Mouse (Mus musculus): ENCODE measurements at regions not wholly inside any gene's neighbourhood (a gene's known extent, or its start where the extent isn't known, plus 50 kb on each side); places are given as distances from the start of the nearest gene placed in this dataset.

DNA sequence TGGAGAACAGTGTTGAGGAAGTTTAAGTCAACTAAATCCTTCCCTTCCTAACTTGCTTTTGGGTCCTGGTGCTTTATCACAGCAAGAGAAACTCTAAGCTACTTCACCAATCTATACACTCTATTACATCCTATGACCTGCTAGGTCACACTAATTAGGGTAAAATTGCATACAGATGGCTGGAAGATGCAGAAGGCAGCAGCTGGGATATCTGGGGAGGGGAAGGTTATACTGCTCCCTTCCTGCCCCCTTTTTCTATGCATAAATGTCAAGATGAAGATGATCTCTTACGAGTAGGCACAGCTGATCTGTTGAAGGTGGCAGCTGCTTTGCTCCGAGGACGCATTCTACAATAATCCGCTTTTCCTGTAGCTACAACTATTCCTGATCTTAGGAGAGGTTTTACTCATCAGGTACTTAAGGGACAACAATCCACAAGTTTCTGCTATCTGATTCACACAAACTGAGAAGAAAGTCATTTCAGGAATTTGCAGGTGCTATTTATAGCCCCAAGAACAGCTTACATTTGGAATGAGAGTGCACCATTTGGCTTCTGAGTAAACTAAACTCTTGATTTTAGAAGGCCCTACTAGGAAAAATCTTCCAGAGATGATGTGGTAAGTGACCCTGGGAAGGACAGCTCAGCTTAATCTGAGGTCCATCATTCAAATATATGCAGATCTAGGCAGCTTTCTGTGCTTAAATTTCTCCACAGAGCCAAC lies 146.3 kb upstream of the Krr1 start:
- 95% methylated on average over 4 of the region's 4 CpGs for WGBS
- H3K9ac ChIP-seq (ENCODE audit: low read length) = no peak overlapping the region
- no peak overlapping the region for H3K4me2 ChIP-seq (ENCODE audit: low read length)
- no peaks in the 10 kb centered on the region for H3K27me3 ChIP-seq (replicated peaks; ENCODE audit: control insufficient read depth, insufficient read depth, low read length)
- no peaks in the 10 kb centered on the region for H3K4me1 ChIP-seq (ENCODE audit: control insufficient read depth, insufficient read depth, low read length)
- H3K9me3 ChIP-seq (replicated peaks; ENCODE audit: control insufficient read depth, low read length) = no peaks in the 10 kb centered on the region
- ATAC-seq (no peak), DNase-seq (ENCODE audit: low spot score) (no peak)
- H3K4me3 ChIP-seq (ENCODE audit: low read depth, low read length) = no peak overlapping the region
- no peak overlapping the region for H3K27ac ChIP-seq (ENCODE audit: low read depth, low read length)
- no peaks in the 10 kb centered on the region for H3K36me3 ChIP-seq (ENCODE audit: control insufficient read depth, insufficient read depth, low read length)

DNA sequence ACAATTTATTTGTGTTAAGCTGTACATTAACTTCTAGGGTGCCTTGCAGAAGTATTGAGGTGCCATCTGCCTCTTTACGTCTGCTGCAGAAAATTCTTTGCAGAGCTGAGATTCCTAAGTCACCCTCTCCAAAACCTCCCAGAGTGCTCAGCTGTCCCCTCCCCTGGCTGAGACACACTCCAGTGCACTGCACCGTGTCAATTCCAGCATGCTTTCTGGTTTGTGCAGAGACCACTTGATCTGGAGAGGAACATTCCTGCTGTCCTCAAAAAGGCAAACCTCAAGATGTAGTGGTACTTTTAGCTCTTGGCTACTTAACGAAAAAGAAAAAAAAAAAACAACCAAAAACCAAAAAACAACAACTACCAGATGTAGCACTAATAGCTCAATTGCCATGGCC lies 145.2 kb upstream of the Krr1 start:
- DNase-seq (ENCODE audit: low spot score) (no peak), ATAC-seq (no peak)
- H3K9me3 ChIP-seq (replicated peaks; ENCODE audit: control insufficient read depth, low read length) = no peaks in the 10 kb centered on the region
- no peak overlapping the region for H3K27ac ChIP-seq (ENCODE audit: low read depth, low read length)
- no peak overlapping the region for H3K4me2 ChIP-seq (ENCODE audit: low read length)
- 62% methylated on average over 3 of the region's 3 CpGs for WGBS
- H3K9ac ChIP-seq (ENCODE audit: low read length) = no peak overlapping the region
- no peaks in the 10 kb centered on the region for H3K27me3 ChIP-seq (replicated peaks; ENCODE audit: control insufficient read depth, insufficient read depth, low read length)
- H3K36me3 ChIP-seq (ENCODE audit: control insufficient read depth, insufficient read depth, low read length) = no peaks in the 10 kb centered on the region
- H3K4me1 ChIP-seq (ENCODE audit: control insufficient read depth, insufficient read depth, low read length) = no peaks in the 10 kb centered on the region
- no peak overlapping the region for H3K4me3 ChIP-seq (ENCODE audit: low read depth, low read length)

DNA sequence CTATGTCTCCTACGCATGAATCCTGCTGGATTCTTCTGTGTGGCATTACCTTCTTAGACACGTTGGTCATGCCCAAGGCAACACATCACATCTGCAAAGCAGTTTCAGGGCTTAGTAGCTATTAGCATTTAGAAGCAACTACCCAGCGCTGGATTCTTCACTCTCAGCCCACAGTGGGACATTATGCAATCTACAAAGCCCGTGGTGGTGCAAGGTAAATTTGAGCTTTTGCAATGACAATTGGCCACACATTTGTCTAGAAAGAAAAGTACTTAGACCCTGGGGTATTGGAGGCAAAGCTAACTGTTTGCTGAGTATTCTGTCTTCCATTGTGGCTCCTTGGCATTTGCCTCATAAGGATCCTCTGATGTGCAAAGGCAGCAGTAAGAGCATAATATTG lies 144.5 kb upstream of the Krr1 start:
- H3K4me2 ChIP-seq (ENCODE audit: low read length) = no peak overlapping the region
- no peaks in the 10 kb centered on the region for H3K9me3 ChIP-seq (replicated peaks; ENCODE audit: control insufficient read depth, low read length)
- no peak overlapping the region for H3K9ac ChIP-seq (ENCODE audit: low read length)
- ATAC-seq (no peak), DNase-seq (ENCODE audit: low spot score) (no peak)
- H3K4me3 ChIP-seq (ENCODE audit: low read depth, low read length) = no peak overlapping the region
- 84% methylated on average over 4 of the region's 4 CpGs for WGBS
- H3K27me3 ChIP-seq (replicated peaks; ENCODE audit: control insufficient read depth, insufficient read depth, low read length) = no peaks in the 10 kb centered on the region
- H3K27ac ChIP-seq (ENCODE audit: low read depth, low read length) = no peak overlapping the region
- H3K4me1 ChIP-seq (ENCODE audit: control insufficient read depth, insufficient read depth, low read length) = no peaks in the 10 kb centered on the region
- no peaks in the 10 kb centered on the region for H3K36me3 ChIP-seq (ENCODE audit: control insufficient read depth, insufficient read depth, low read length)

DNA sequence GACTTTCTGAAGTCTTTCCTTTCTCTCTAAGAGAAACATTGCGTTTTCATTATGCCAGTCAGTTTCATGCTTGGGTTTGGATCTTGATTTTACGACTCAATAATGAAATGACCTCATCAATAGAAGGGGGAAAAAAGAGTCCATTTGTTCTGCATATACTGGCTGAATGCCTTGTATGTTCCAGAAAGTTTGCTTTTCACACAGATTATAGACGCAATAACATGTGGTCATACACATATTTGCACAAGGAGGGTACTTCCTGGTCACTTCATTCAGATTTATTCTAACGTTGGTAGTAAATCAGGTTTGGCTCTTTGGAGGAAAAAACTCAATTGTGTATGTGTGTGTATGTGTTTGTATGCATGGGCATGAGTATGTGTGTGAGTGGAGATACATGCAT lies 143.9 kb upstream of the Krr1 start:
- 93% methylated on average over 4 of the region's 4 CpGs for WGBS
- Histone ChIP-seq H3K4me2 (ENCODE audit: low read length) (no peak overlapping the region), H3K9me3 (replicated peaks; ENCODE audit: control insufficient read depth, low read length) (no peaks in the 10 kb centered on the region), H3K9ac (ENCODE audit: low read length) (no peak overlapping the region), H3K4me3 (ENCODE audit: low read depth, low read length) (no peak overlapping the region), H3K27me3 (replicated peaks; ENCODE audit: control insufficient read depth, insufficient read depth, low read length) (no peaks in the 10 kb centered on the region), H3K36me3 (ENCODE audit: control insufficient read depth, insufficient read depth, low read length) (no peaks in the 10 kb centered on the region), H3K4me1 (ENCODE audit: control insufficient read depth, insufficient read depth, low read length) (no peaks in the 10 kb centered on the region), H3K27ac (ENCODE audit: low read depth, low read length) (no peak overlapping the region)
- DNase-seq (ENCODE audit: low spot score) = no peak
- ATAC-seq = no peak

DNA sequence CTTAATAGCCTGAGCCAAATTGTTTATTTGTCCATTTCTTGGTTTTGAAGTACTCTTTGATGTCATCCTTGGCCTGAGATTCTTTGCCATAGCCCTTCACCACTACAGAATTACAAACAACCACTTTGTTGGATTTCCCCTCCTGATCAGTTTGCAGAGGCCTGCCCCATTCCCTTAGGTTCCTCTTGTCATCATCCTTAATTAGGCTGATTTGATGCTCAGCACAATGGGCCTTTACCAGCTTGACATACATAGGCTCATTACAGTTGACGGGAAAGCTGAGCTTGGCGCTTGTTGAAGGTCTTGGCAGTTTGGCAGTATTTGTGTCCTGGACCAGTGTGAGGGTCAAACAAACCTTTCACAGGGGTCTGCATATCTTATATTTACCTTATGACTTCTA lies 143.2 kb upstream of the Krr1 start:
- WGBS = 31% methylated on average over 2 of the region's 2 CpGs
- Histone ChIP-seq H3K9me3 (replicated peaks; ENCODE audit: control insufficient read depth, low read length) (no peaks in the 10 kb centered on the region), H3K9ac (ENCODE audit: low read length) (no peak overlapping the region), H3K27ac (ENCODE audit: low read depth, low read length) (no peak overlapping the region), H3K4me2 (ENCODE audit: low read length) (no peak overlapping the region), H3K36me3 (ENCODE audit: control insufficient read depth, insufficient read depth, low read length) (no peaks in the 10 kb centered on the region), H3K27me3 (replicated peaks; ENCODE audit: control insufficient read depth, insufficient read depth, low read length) (no peaks in the 10 kb centered on the region), H3K4me3 (ENCODE audit: low read depth, low read length) (no peak overlapping the region), H3K4me1 (ENCODE audit: control insufficient read depth, insufficient read depth, low read length) (no peaks in the 10 kb centered on the region)
- no peak for ATAC-seq
- peak; percentile 32 for DNase-seq (ENCODE audit: low spot score)

DNA sequence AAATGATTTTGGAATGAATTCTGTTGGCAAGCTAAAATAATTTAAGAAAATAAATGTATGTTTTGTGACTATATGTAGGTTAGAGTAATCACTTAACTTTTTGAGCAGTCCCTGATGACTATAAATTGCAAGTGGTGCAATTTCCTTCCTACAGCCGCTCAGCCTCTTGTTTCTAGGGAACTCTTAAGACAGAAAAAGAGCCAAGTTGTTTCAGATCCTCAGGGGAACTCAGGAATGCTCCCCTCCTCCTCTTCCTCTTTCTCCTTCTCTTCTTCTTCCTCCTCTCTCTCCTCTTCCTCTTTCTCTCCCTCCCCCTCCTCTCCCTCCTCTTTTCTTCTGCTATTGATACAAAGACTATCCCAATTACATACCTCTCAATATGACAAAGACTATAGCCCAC lies 141.4 kb upstream of the Krr1 start:
- no peak for ATAC-seq
- 86% methylated on average over 1 of the region's 1 CpGs for WGBS

DNA sequence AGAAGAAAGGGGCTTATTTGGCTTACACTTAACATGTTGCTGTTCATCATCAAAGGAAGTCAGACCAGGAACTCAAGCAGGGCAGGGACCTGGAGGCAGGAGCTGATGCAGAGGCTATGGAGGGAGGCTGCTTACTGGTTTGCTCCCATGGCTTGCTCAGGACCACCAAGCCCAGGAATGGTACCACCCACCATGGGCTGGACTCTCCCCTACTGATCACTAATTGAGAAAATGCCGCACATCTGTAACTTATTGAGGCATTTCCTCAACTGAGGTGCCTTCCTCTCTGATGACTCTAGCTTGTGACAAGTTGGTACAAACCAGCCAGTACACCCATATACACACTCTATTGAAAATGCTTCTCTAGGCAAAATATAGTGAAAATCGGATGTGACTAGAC lies 138.9 kb upstream of the Krr1 start:
- no peaks in the 10 kb centered on the region for H3K36me3 ChIP-seq (ENCODE audit: control insufficient read depth, insufficient read depth, low read length)
- DNase-seq (ENCODE audit: low spot score) = no peak

More for the DNA sequence above, 141.4 kb upstream of the Krr1 start:
- Histone ChIP-seq H3K9me3 (replicated peaks; ENCODE audit: control insufficient read depth, low read length) (no peaks in the 10 kb centered on the region), H3K4me3 (ENCODE audit: low read depth, low read length) (no peak overlapping the region), H3K27ac (ENCODE audit: low read depth, low read length) (no peak overlapping the region), H3K4me1 (ENCODE audit: control insufficient read depth, insufficient read depth, low read length) (no peaks in the 10 kb centered on the region), H3K27me3 (replicated peaks; ENCODE audit: control insufficient read depth, insufficient read depth, low read length) (no peaks in the 10 kb centered on the region), H3K4me2 (ENCODE audit: low read length) (no peak overlapping the region), H3K36me3 (ENCODE audit: control insufficient read depth, insufficient read depth, low read length) (no peaks in the 10 kb centered on the region), H3K9ac (ENCODE audit: low read length) (no peak overlapping the region)
- DNase-seq (ENCODE audit: low spot score) = no peak

DNA sequence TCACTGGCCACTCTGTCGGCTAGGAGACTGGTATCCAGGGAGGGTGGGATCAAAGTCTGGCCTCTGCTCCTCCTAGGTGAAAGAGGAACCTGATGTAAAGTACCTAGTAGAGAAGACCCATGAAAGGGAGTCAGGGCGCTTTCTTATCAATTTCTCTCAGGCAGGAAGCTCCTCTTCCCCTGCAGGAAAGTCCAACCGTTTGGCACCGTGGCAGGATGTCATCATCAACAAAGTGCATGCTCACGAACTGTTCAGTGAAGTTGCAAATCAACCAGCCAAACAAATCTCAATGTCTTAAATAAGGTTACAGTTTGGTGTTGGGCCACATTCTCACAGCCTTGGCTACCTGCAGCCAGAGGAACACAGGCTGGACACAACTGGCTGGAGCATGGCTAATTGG lies 138.2 kb upstream of the Krr1 start:
- Histone ChIP-seq H3K9ac (ENCODE audit: low read length) (no peak overlapping the region), H3K4me3 (ENCODE audit: low read depth, low read length) (no peak overlapping the region), H3K27ac (ENCODE audit: low read depth, low read length) (no peak overlapping the region), H3K36me3 (ENCODE audit: control insufficient read depth, insufficient read depth, low read length) (no peaks in the 10 kb centered on the region), H3K4me2 (ENCODE audit: low read length) (no peak overlapping the region), H3K4me1 (ENCODE audit: control insufficient read depth, insufficient read depth, low read length) (no peaks in the 10 kb centered on the region), H3K9me3 (replicated peaks; ENCODE audit: control insufficient read depth, low read length) (no peaks in the 10 kb centered on the region), H3K27me3 (replicated peaks; ENCODE audit: control insufficient read depth, insufficient read depth, low read length) (no peaks in the 10 kb centered on the region)
- 82% methylated on average over 5 of the region's 5 CpGs for WGBS
- no peak for ATAC-seq
- DNase-seq (ENCODE audit: low spot score) = no peak

More for the DNA sequence above, 138.9 kb upstream of the Krr1 start:
- H3K4me3 ChIP-seq (ENCODE audit: low read depth, low read length) = no peak overlapping the region
- H3K9ac ChIP-seq (ENCODE audit: low read length) = no peak overlapping the region
- no peak overlapping the region for H3K4me2 ChIP-seq (ENCODE audit: low read length)
- no peaks in the 10 kb centered on the region for H3K9me3 ChIP-seq (replicated peaks; ENCODE audit: control insufficient read depth, low read length)
- H3K27me3 ChIP-seq (replicated peaks; ENCODE audit: control insufficient read depth, insufficient read depth, low read length) = no peaks in the 10 kb centered on the region
- no peak for ATAC-seq
- WGBS = 95% methylated on average over 2 of the region's 2 CpGs
- H3K4me1 ChIP-seq (ENCODE audit: control insufficient read depth, insufficient read depth, low read length) = no peaks in the 10 kb centered on the region
- H3K27ac ChIP-seq (ENCODE audit: low read depth, low read length) = no peak overlapping the region

DNA sequence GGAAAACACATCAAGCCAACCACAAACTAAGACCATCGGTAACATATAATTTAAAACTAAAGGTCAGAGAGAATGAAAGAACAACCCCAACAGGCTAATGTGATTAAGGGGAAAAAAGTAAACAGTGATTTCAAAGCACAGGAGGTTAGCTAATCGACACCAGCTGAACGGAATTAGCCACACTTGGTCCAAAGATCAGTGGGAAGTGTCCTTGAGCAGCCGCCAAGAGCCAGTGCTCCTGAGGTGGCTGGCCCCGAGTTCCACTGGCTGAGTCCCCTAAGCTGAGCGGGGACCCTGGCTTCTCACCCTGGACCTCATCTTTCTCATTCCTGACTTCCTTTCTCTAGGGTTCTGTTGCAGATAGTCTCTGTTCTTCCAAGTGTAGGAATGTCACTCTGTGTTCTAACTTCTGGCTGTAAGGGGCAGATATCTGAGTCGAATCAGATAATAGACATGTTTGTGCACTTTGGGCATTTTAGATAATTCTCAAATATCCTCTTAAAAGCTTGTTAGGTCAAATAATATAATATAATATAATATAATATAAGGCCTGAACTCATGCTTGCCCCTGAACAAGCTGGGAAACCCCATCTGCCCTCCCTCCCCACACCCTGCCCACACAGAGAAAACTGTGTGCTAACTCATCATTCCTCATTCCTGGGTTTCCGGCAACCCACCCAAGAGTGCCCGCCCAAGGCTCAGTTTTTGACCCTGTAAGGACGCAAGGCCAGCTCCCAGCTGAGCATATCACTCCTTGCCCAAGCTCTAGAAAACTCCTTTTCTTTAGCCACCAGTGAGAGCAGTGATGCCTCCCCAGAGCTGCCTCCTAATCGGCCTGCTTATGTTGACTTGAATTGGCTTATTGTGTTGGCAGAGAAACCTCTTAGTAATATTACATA lies 137.3 kb upstream of the Krr1 start:
- Histone ChIP-seq H3K4me1 (ENCODE audit: control insufficient read depth, insufficient read depth, low read length) (no peaks in the 10 kb centered on the region), H3K4me2 (ENCODE audit: low read length) (no peak overlapping the region), H3K4me3 (ENCODE audit: low read depth, low read length) (no peak overlapping the region), H3K9ac (ENCODE audit: low read length) (no peak overlapping the region), H3K9me3 (replicated peaks; ENCODE audit: control insufficient read depth, low read length) (no peaks in the 10 kb centered on the region), H3K27ac (ENCODE audit: low read depth, low read length) (no peak overlapping the region), H3K36me3 (ENCODE audit: control insufficient read depth, insufficient read depth, low read length) (no peaks in the 10 kb centered on the region), H3K27me3 (replicated peaks; ENCODE audit: control insufficient read depth, insufficient read depth, low read length) (no peaks in the 10 kb centered on the region)
- WGBS = 55% methylated on average over 11 of the region's 11 CpGs
- DNase-seq (ENCODE audit: low spot score) = no peak
- ATAC-seq = no peak

All from forebrain, embryonic 14.5 days (tissue).